Mouse (Mus musculus) MEL (cell line): Measurements from ENCODE around the gene Fam162b.

Experiments used
- BHLHE40 ChIP-seq: IDR thresholded peaks from 2 replicates; pipeline ENCODE4 v1.6.1; 2012; ENCODE audit warnings: low read depth, mild to moderate bottlenecking, inconsistent platforms, low read length, improper control_type of control experiment, borderline replicate concordance
- CHD2 ChIP-seq: IDR thresholded peaks from 2 replicates; pipeline ENCODE4 v1.6.1; 2011; ENCODE audit warnings: low read length, improper control_type of control experiment
- CTCF ChIP-seq, 3 experiments: IDR thresholded peaks in 2 of 3; conservative IDR thresholded peaks in 1 of 3; 2 replicates each; pipeline ENCODE4 v1.5.1; 2011 to 2012; ENCODE audit warnings: low read length in 3 of 3, low read depth in 2 of 3, mild to moderate bottlenecking in 2 of 3, improper control_type of control experiment in 1 of 3, inconsistent platforms in 1 of 3, mixed read lengths in 1 of 3, moderate library complexity in 1 of 3; ENCODE audit not compliant: control insufficient read depth in 1 of 3, insufficient read depth in 1 of 3, poor library complexity in 1 of 3, severe bottlenecking in 1 of 3
- EP300 ChIP-seq, 2 experiments: IDR thresholded peaks; 2 replicates each; pipeline ENCODE4 v1.6.1; 2011; ENCODE audit warnings: improper control_type of control experiment in 2 of 2, low read length in 2 of 2, low read depth in 1 of 2, mild to moderate bottlenecking in 1 of 2
- ETS1 ChIP-seq: IDR thresholded peaks from 2 replicates; pipeline ENCODE4 v1.6.1; 2012; ENCODE audit warnings: low read depth, mild to moderate bottlenecking, inconsistent platforms, low read length, improper control_type of control experiment, moderate library complexity
- GATA1 ChIP-seq: IDR thresholded peaks from 2 replicates; pipeline ENCODE4 v1.6.1; 2011; ENCODE audit warnings: low read depth, low read length, improper control_type of control experiment
- MAFK ChIP-seq: IDR thresholded peaks from 2 replicates; pipeline ENCODE4 v1.6.1; 2011; ENCODE audit warnings: low read depth, mild to moderate bottlenecking, low read length, improper control_type of control experiment, borderline replicate concordance
- MAX ChIP-seq: IDR thresholded peaks from 2 replicates; pipeline ENCODE4 v1.6.1; 2011; ENCODE audit warnings: low read length, improper control_type of control experiment
- MXI1 ChIP-seq: IDR thresholded peaks from 2 replicates; pipeline ENCODE4 v1.6.1; 2011; ENCODE audit warnings: mild to moderate bottlenecking, low read depth, low read length, improper control_type of control experiment
- NELFE ChIP-seq: IDR thresholded peaks from 2 replicates; pipeline ENCODE4 v1.6.1; 2011; ENCODE audit warnings: low read depth, low read length, improper control_type of control experiment
- NRF1 ChIP-seq: IDR thresholded peaks from 2 replicates; pipeline ENCODE4 v1.6.1; 2014; ENCODE audit warnings: low read depth, mild to moderate bottlenecking, inconsistent platforms, low read length, improper control_type of control experiment, moderate library complexity; ENCODE audit not compliant: poor library complexity, insufficient read depth, severe bottlenecking
- POLR2A ChIP-seq, 2 experiments: IDR thresholded peaks; 2 replicates each; pipeline ENCODE4 v1.6.1; 2011 to 2012; ENCODE audit warnings: low read length in 2 of 2, mild to moderate bottlenecking in 2 of 2, control low read depth in 1 of 2, improper control_type of control experiment in 1 of 2, low read depth in 1 of 2, moderate library complexity in 1 of 2; ENCODE audit not compliant: control insufficient read depth in 1 of 2, insufficient read depth in 1 of 2, poor library complexity in 1 of 2
- UBTF ChIP-seq: IDR thresholded peaks from 2 replicates; pipeline ENCODE4 v1.6.1; 2012; ENCODE audit warnings: low read depth, mild to moderate bottlenecking, inconsistent platforms, low read length, improper control_type of control experiment, moderate library complexity, borderline replicate concordance; ENCODE audit not compliant: insufficient read depth
- USF2 ChIP-seq, 2 experiments: IDR thresholded peaks; 2 replicates each; pipeline ENCODE4 v1.6.1; 2011 to 2012; ENCODE audit warnings: improper control_type of control experiment in 2 of 2, low read length in 2 of 2, borderline replicate concordance in 1 of 2, inconsistent platforms in 1 of 2, low read depth in 1 of 2, mild to moderate bottlenecking in 1 of 2; ENCODE audit not compliant: insufficient read depth in 1 of 2

GRCm38 (mm10) chr10:51613421-51613820 is 23.1 kb upstream of the Fam162b start:
- no peak for TF ChIP-seq POLR2A (IDR thresholded peaks at IDR 0.05; ENCODE audit: control insufficient read depth in 1 of 2, insufficient read depth in 1 of 2, low read depth in 1 of 2, low read length in 2 of 2, poor library complexity in 1 of 2)
- TF ChIP-seq MXI1: no peak
- no peak for TF ChIP-seq CTCF (IDR thresholded peaks at IDR 0.05 in 2 of 3, conservative IDR thresholded peaks at IDR 0.05 in 1 of 3; ENCODE audit: control insufficient read depth in 1 of 3, insufficient read depth in 1 of 3, low read depth in 2 of 3, low read length in 3 of 3, poor library complexity in 1 of 3, severe bottlenecking in 1 of 3)
- no peak for TF ChIP-seq GATA1
- TF ChIP-seq BHLHE40: no peak
- no peak for TF ChIP-seq ETS1
- TF ChIP-seq MAX: no peak
- TF ChIP-seq MAFK: no peak
- no peak for TF ChIP-seq UBTF
- no peak for TF ChIP-seq EP300 (IDR thresholded peaks at IDR 0.05; ENCODE audit: low read depth in 1 of 2, low read length in 2 of 2)
- no peak for TF ChIP-seq CHD2
- TF ChIP-seq USF2 (IDR thresholded peaks at IDR 0.05; ENCODE audit: borderline replicate concordance in 1 of 2, insufficient read depth in 1 of 2, low read depth in 1 of 2, low read length in 2 of 2): no peak
- TF ChIP-seq NELFE: no peak
- TF ChIP-seq NRF1: no peak
